Mouse (Mus musculus) stomach, postnatal 0 days (tissue): ENCODE measurements around the gene Mien1. TPM values are rescaled to one million over a fixed set of nuclear protein-coding genes. Genes with fewer than 3 reads are reported as not detected.
A peak's percentile ranks its signal among the peaks of the same experiment; 100 is the strongest.

Experiments used
- ATAC-seq: fragments of 200-750 bp; cut with Nextera tagmentation; 2 replicates; pipeline ENCODE4 v1.8.0; 2017; ENCODE audit not compliant: low FRiP score, low TSS enrichment
- DNase-seq: peaks from one replicate; pipeline ENCODE4 v3.0.0-alpha.2; 2016; ENCODE audit warnings: low spot score
- H3K27ac ChIP-seq: fragments of 300-500 bp; sonication (generic); replicated peaks from 2 replicates; pipeline ENCODE4 v1.5.1; 2014; ENCODE audit warnings: mild to moderate bottlenecking, control low read depth
- H3K27me3 ChIP-seq: fragments of 300-500 bp; sonication (generic); 2 replicates; pipeline ENCODE4 v1.6.1; 2014; ENCODE audit warnings: low read length; ENCODE audit not compliant: control insufficient read depth, insufficient read depth
- H3K36me3 ChIP-seq: fragments of 300-500 bp; sonication (generic); 2 replicates; pipeline ENCODE4 v1.6.1; 2014; ENCODE audit warnings: low read length, mixed read lengths; ENCODE audit not compliant: control insufficient read depth, insufficient read depth
- H3K4me1 ChIP-seq: fragments of 300-500 bp; sonication (generic); replicated peaks from 2 replicates; pipeline ENCODE4 v1.6.1; 2014; ENCODE audit warnings: antibody characterized with exemption; ENCODE audit not compliant: control insufficient read depth, insufficient read depth
- H3K4me2 ChIP-seq: fragments of 300-500 bp; sonication (generic); replicated peaks from 2 replicates; pipeline ENCODE4 v1.6.1; 2014; ENCODE audit warnings: low read depth, mild to moderate bottlenecking, control low read depth, moderate library complexity
- H3K4me3 ChIP-seq: fragments of 300-500 bp; sonication (generic); 2 replicates; pipeline ENCODE4 v1.5.1; 2014; ENCODE audit warnings: low read depth, low read length, control low read depth
- H3K9ac ChIP-seq: fragments of 300-500 bp; sonication (generic); 2 replicates; pipeline ENCODE4 v1.6.1; 2014; ENCODE audit warnings: mild to moderate bottlenecking, low read length, control low read depth, mixed read lengths
- H3K9me3 ChIP-seq: fragments of 300-500 bp; sonication (generic); 2 replicates; pipeline ENCODE4 v1.6.1; 2016; ENCODE audit warnings: low read length; ENCODE audit not compliant: control insufficient read depth
- CTCF ChIP-seq: IDR thresholded peaks from 2 replicates; pipeline ENCODE4 v1.5.1; 2016; ENCODE audit warnings: antibody characterized with exemption, low read depth, mild to moderate bottlenecking, moderate library complexity
- EP300 ChIP-seq: optimal IDR thresholded peaks from 2 replicates; pipeline ENCODE3; 2016; ENCODE audit warnings: antibody characterized with exemption
- WGBS: fragments of 180-500 bp; shearing (Covaris S2); extraction: QIAGEN DNeasy Blood & Tissue Kit; methylation state at CpG from one replicate; pipeline ENCODE4 v1.1.7; 2014; 5-methylcytosine and 5-hydroxymethylcytosine counted together
- polyA plus RNA-seq: library from polyadenylated mRNA; unstranded; fragments of >200 nt; fragmentation: Nextera tagmentation; extraction: Ambion mirVana; gene quantifications from 2 replicates; pipeline ENCODE4 v1.2.1, GENCODE M21; 2015

Gene Mien1
- polyA plus RNA-seq, 1 experiment from 2014 or later, result 142 TPM

- no peaks in the 10 kb centered on the region for H3K27me3 ChIP-seq
- ATAC-seq (peak; percentile 75), DNase-seq (peak; percentile 70)
- WGBS, result 56% methylated on average over 5 of the region's 5 CpGs
- peaks cover 27% of the 10 kb centered on the region for H3K36me3 ChIP-seq
- TF ChIP-seq EP300, result no peak
- no peak for TF ChIP-seq CTCF
- peak overlapping the region; percentile 87 for H3K27ac ChIP-seq
- no peaks in the 10 kb centered on the region for H3K9me3 ChIP-seq
- H3K9ac ChIP-seq, result no peak overlapping the region
- no peaks in the 10 kb centered on the region for H3K4me1 ChIP-seq
- H3K4me2 ChIP-seq, result no peak overlapping the region
- no peak overlapping the region for H3K4me3 ChIP-seq
These were observed 10.4 kb downstream of the Mien1 start for GRCm38 (mm10) chr11:98428436-98428835.

- Histone ChIP-seq H3K4me2 (no peak overlapping the region), H3K36me3 (peaks cover 31% of the 10 kb centered on the region), H3K9ac (no peak overlapping the region), H3K9me3 (no peaks in the 10 kb centered on the region), H3K4me1 (no peaks in the 10 kb centered on the region), H3K27ac (peak overlapping the region; percentile 87), H3K4me3 (no peak overlapping the region), H3K27me3 (no peaks in the 10 kb centered on the region)
- peak; percentile 14 for DNase-seq
- WGBS, result 84% methylated on average over 7 of the region's 7 CpGs
- no peak for TF ChIP-seq CTCF
- TF ChIP-seq EP300, result no peak
- ATAC-seq, result no peak
These were observed 12.2 kb downstream of the Mien1 start for GRCm38 (mm10) chr11:98426592-98426991.

- peak overlapping the region; percentile 91 for H3K27ac ChIP-seq
- no peak overlapping the region for H3K4me3 ChIP-seq
- ATAC-seq (peak; percentile 68), DNase-seq (peak; percentile 84)
- WGBS, result 47% methylated on average over 10 of the region's 10 CpGs
- no peaks in the 10 kb centered on the region for H3K9me3 ChIP-seq
- 0 out of 2 replicates have a peak, but pooled peaks cover 1% of the 10 kb centered on the region for H3K4me1 ChIP-seq
- H3K36me3 ChIP-seq, result peaks cover 16% of the 10 kb centered on the region
- no peaks in the 10 kb centered on the region for H3K27me3 ChIP-seq
- peak overlapping the region; percentile 23; the same call in 1 of the 2 replicates for H3K9ac ChIP-seq
- no peak overlapping the region for H3K4me2 ChIP-seq
- TF ChIP-seq CTCF, result peak; percentile 54
- peak; percentile 94 for TF ChIP-seq EP300
These were observed 19.7 kb downstream of the Mien1 start for GRCm38 (mm10) chr11:98418939-98419547.

GRCm38 (mm10) chr11:98418273-98418672, 20.5 kb downstream of the Mien1 start:
- Histone ChIP-seq H3K27ac (peak overlapping the region; percentile 76), H3K4me3 (no peak overlapping the region), H3K27me3 (no peaks in the 10 kb centered on the region), H3K4me2 (no peak overlapping the region; the same call in 1 of the 2 replicates), H3K9me3 (no peaks in the 10 kb centered on the region), H3K9ac (no peak overlapping the region), H3K36me3 (peaks cover 13% of the 10 kb centered on the region), H3K4me1 (0 out of 2 replicates have a peak, but pooled peaks cover 4% of the 10 kb centered on the region)
- ATAC-seq (no peak), DNase-seq (no peak)
- TF ChIP-seq EP300 (no peak), CTCF (no peak)
- 48% methylated on average over 6 of the region's 6 CpGs for WGBS

GRCm38 (mm10) chr11:98417074-98417473, 21.7 kb downstream of the Mien1 start:
- peak; percentile 59 for DNase-seq
- 60% methylated on average over 1 of the region's 1 CpGs for WGBS
- Histone ChIP-seq H3K4me1 (0 out of 2 replicates have a peak, but pooled peaks cover 4% of the 10 kb centered on the region), H3K9ac (no peak overlapping the region), H3K27me3 (no peaks in the 10 kb centered on the region), H3K9me3 (no peaks in the 10 kb centered on the region), H3K4me3 (no peak overlapping the region), H3K4me2 (no peak overlapping the region), H3K36me3 (peaks cover 3% of the 10 kb centered on the region), H3K27ac (peak overlapping the region; percentile 45; the same call in 1 of the 2 replicates)
- no peak for ATAC-seq
- no peak for TF ChIP-seq CTCF

GRCm38 (mm10) chr11:98414162-98414561, 24.6 kb downstream of the Mien1 start:
- ATAC-seq, result no peak
- H3K27ac ChIP-seq, result peak overlapping the region; percentile 97; the same call in 1 of the 2 replicates
- WGBS, result 22% methylated on average over 2 of the region's 2 CpGs
- H3K4me1 ChIP-seq, result peaks cover 7% of the 10 kb centered on the region; the same call in 1 of the 2 replicates
- peak overlapping the region; percentile 97 for H3K9ac ChIP-seq
- H3K9me3 ChIP-seq, result no peaks in the 10 kb centered on the region
- H3K4me3 ChIP-seq, result peak overlapping the region; percentile 100
- no peak for TF ChIP-seq CTCF
- no peak for TF ChIP-seq EP300
- H3K27me3 ChIP-seq, result no peaks in the 10 kb centered on the region
- peak overlapping the region; percentile 78 for H3K4me2 ChIP-seq
- H3K36me3 ChIP-seq, result no peaks in the 10 kb centered on the region
- no peak for DNase-seq
